Mouse (Mus musculus) lung, postnatal 0 days (tissue): Measurements from ENCODE around the gene Prdx6. TPM values are rescaled to one million over a fixed set of nuclear protein-coding genes. Genes with fewer than 3 reads are reported as not detected.

Experiments
- ATAC-seq: fragments of 200-750 bp; cut with Nextera tagmentation; 2 replicates; pipeline ENCODE4 v1.8.0; 2017; ENCODE audit warnings: moderate library complexity
- DNase-seq: peaks from one replicate; pipeline ENCODE4 v3.0.0-alpha.2; 2016; ENCODE audit warnings: low spot score
- H3K27ac ChIP-seq: fragments of 300-500 bp; sonication (generic); 2 replicates; pipeline ENCODE4 v1.5.1; 2014; ENCODE audit warnings: antibody characterized with exemption, mild to moderate bottlenecking, low read length, mixed read lengths
- H3K27me3 ChIP-seq: fragments of 300-500 bp; sonication (generic); replicated peaks from 2 replicates; pipeline ENCODE4 v1.6.1; 2014; ENCODE audit warnings: low read length, mixed read lengths; ENCODE audit not compliant: insufficient read depth
- H3K36me3 ChIP-seq: fragments of 300-500 bp; sonication (generic); 2 replicates; pipeline ENCODE4 v1.6.1; 2014; ENCODE audit warnings: low read length, mixed read lengths; ENCODE audit not compliant: insufficient read depth
- H3K4me1 ChIP-seq: fragments of 300-500 bp; sonication (generic); 2 replicates; pipeline ENCODE4 v1.6.1; 2014; ENCODE audit warnings: antibody characterized with exemption, low read depth, low read length, mixed read lengths; ENCODE audit not compliant: insufficient read depth
- H3K4me2 ChIP-seq: fragments of 300-500 bp; sonication (generic); replicated peaks from 2 replicates; pipeline ENCODE4 v1.6.1; 2014; ENCODE audit warnings: low read depth, mild to moderate bottlenecking, low read length, moderate library complexity, mixed read lengths
- H3K4me3 ChIP-seq: fragments of 300-500 bp; sonication (generic); 2 replicates; pipeline ENCODE4 v1.5.1; 2014; ENCODE audit warnings: low read depth, low read length
- H3K9ac ChIP-seq: fragments of 300-500 bp; sonication (generic); replicated peaks from 2 replicates; pipeline ENCODE4 v1.6.1; 2014; ENCODE audit warnings: low read depth, mild to moderate bottlenecking
- H3K9me3 ChIP-seq: fragments of 300-500 bp; sonication (generic); 2 replicates; pipeline ENCODE4 v1.6.1; 2016; ENCODE audit warnings: low read length, mixed read lengths
- CTCF ChIP-seq: IDR thresholded peaks from 2 replicates; pipeline ENCODE4 v1.5.1; 2016; ENCODE audit warnings: antibody characterized with exemption, mild to moderate bottlenecking
- EP300 ChIP-seq: IDR thresholded peaks from 2 replicates; pipeline ENCODE4 v1.6.1; 2016; ENCODE audit warnings: antibody characterized with exemption, mild to moderate bottlenecking, control low read depth
- WGBS: fragments of 180-500 bp; shearing (Covaris S2); extraction: QIAGEN DNeasy Blood & Tissue Kit; methylation state at CpG from one replicate; pipeline ENCODE4 v1.1.7; 2014; 5-methylcytosine and 5-hydroxymethylcytosine counted together
- polyA plus RNA-seq: library from polyadenylated mRNA; unstranded; fragments of >200 nt; fragmentation: Nextera tagmentation; extraction: Ambion mirVana; gene quantifications from 2 replicates; pipeline ENCODE4 v1.2.1, GENCODE M21; 2015

Gene Prdx6
- polyA plus RNA-seq, 1 experiment from 2014 or later, result 1,245 TPM

- no peak overlapping the region for H3K27ac ChIP-seq
- no peak for ATAC-seq
- TF ChIP-seq CTCF, result no peak
- no peak for TF ChIP-seq EP300
- 43% methylated on average over 2 of the region's 2 CpGs for WGBS
- peaks cover 4% of the 10 kb centered on the region; the same call in 1 of the 2 replicates for H3K4me1 ChIP-seq
- H3K27me3 ChIP-seq, result no peaks in the 10 kb centered on the region
- no peaks in the 10 kb centered on the region for H3K36me3 ChIP-seq
- H3K4me3 ChIP-seq, result no peak overlapping the region
- no peak for DNase-seq
- no peaks in the 10 kb centered on the region for H3K9me3 ChIP-seq
- H3K4me2 ChIP-seq, result no peak overlapping the region
- H3K9ac ChIP-seq, result no peak overlapping the region
Measured at GRCm38 (mm10) chr1:161271461-161271810, 20.4 kb upstream of the Prdx6 start.

- peak overlapping the region; percentile 29; the same call in 1 of the 2 replicates for H3K27ac ChIP-seq
- no peak overlapping the region for H3K4me2 ChIP-seq
- no peaks in the 10 kb centered on the region for H3K36me3 ChIP-seq
- no peak for ATAC-seq
- H3K4me3 ChIP-seq, result no peak overlapping the region
- 58% methylated on average over 4 of the region's 4 CpGs for WGBS
- H3K4me1 ChIP-seq, result peaks cover 4% of the 10 kb centered on the region; the same call in 1 of the 2 replicates
- peak; percentile 71 for TF ChIP-seq EP300
- no peak for TF ChIP-seq CTCF
- H3K9me3 ChIP-seq, result no peaks in the 10 kb centered on the region
- H3K27me3 ChIP-seq, result no peaks in the 10 kb centered on the region
- H3K9ac ChIP-seq, result no peak overlapping the region
- peak; percentile 70 for DNase-seq
Measured at GRCm38 (mm10) chr1:161270776-161271460, 19.9 kb upstream of the Prdx6 start.

GRCm38 (mm10) chr1:161269346-161269745, 18.3 kb upstream of the Prdx6 start:
- H3K27ac ChIP-seq, result peak overlapping the region; percentile 89
- no peaks in the 10 kb centered on the region for H3K36me3 ChIP-seq
- WGBS, result 32% methylated on average over 4 of the region's 4 CpGs
- TF ChIP-seq EP300 (peak; percentile 100), CTCF (no peak)
- H3K27me3 ChIP-seq, result no peaks in the 10 kb centered on the region
- ATAC-seq, result peak; percentile 96
- H3K4me2 ChIP-seq, result no peak overlapping the region
- DNase-seq, result peak; percentile 97
- H3K4me1 ChIP-seq, result peaks cover 4% of the 10 kb centered on the region; the same call in 1 of the 2 replicates
- H3K4me3 ChIP-seq, result no peak overlapping the region
- H3K9me3 ChIP-seq, result no peaks in the 10 kb centered on the region
- no peak overlapping the region for H3K9ac ChIP-seq

- Histone ChIP-seq H3K4me1 (peaks cover 4% of the 10 kb centered on the region; the same call in 1 of the 2 replicates), H3K36me3 (no peaks in the 10 kb centered on the region), H3K9ac (no peak overlapping the region), H3K4me3 (no peak overlapping the region), H3K4me2 (no peak overlapping the region), H3K27me3 (no peaks in the 10 kb centered on the region), H3K27ac (peak overlapping the region; percentile 89), H3K9me3 (no peaks in the 10 kb centered on the region)
- 33% methylated on average over 5 of the region's 5 CpGs for WGBS
- peak; percentile 57 for ATAC-seq
- no peak for TF ChIP-seq EP300
- no peak for TF ChIP-seq CTCF
- DNase-seq, result peak; percentile 82
Measured at GRCm38 (mm10) chr1:161268884-161269283, 17.9 kb upstream of the Prdx6 start.

GRCm38 (mm10) chr1:161268116-161268515, 17.1 kb upstream of the Prdx6 start:
- peak; percentile 32 for ATAC-seq
- Histone ChIP-seq H3K4me1 (peaks cover 4% of the 10 kb centered on the region; the same call in 1 of the 2 replicates), H3K4me2 (no peak overlapping the region), H3K9me3 (no peaks in the 10 kb centered on the region), H3K27ac (peak overlapping the region; percentile 89), H3K27me3 (no peaks in the 10 kb centered on the region), H3K4me3 (no peak overlapping the region), H3K9ac (no peak overlapping the region), H3K36me3 (no peaks in the 10 kb centered on the region)
- DNase-seq, result peak; percentile 89
- TF ChIP-seq EP300, result peak; percentile 77
- no peak for TF ChIP-seq CTCF
- WGBS, result 41% methylated on average over 7 of the region's 7 CpGs

GRCm38 (mm10) chr1:161264961-161265360, 13.9 kb upstream of the Prdx6 start:
- TF ChIP-seq CTCF (no peak), EP300 (no peak)
- Histone ChIP-seq H3K36me3 (no peaks in the 10 kb centered on the region), H3K27ac (no peak overlapping the region), H3K9ac (no peak overlapping the region), H3K27me3 (no peaks in the 10 kb centered on the region), H3K4me3 (no peak overlapping the region), H3K4me1 (peaks cover 4% of the 10 kb centered on the region; the same call in 1 of the 2 replicates), H3K4me2 (no peak overlapping the region), H3K9me3 (no peaks in the 10 kb centered on the region)
- WGBS, result 75% methylated on average over 5 of the region's 5 CpGs
- ATAC-seq, result no peak
- DNase-seq, result no peak
